Mouse (Mus musculus): Measurements from ENCODE around the gene Antxr1. TPM values are rescaled to one million over a fixed set of nuclear protein-coding genes. Genes with fewer than 3 reads are reported as not detected.

The Antxr1 gene
- total and polyA plus RNA-seq, 3 experiments = 0.16 to 0.23 (median 0.21) TPM

DNA sequence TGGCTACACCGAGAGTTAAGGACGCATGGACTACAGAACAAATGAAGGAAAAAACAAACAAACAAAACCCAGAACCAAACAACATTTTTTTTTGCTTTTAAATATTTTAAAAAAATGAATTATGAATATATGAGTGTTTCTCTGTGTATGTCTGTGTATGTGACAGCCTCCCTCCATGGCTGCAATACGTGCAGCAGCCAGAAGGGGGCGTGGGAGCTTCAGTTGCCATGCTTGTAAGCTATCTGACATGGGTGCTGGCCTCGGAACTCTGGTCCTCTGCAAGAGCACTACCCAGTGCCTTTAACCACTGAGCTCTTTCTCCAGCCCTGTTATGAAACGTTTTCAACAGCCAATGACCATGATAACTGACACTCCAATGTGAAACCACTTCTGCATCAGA lies 215.0 kb downstream of the Antxr1 start:
- Histone ChIP-seq H3K27me3 (replicated peaks) (no peaks in the 10 kb centered on the region), H3K4me2 (ENCODE audit: insufficient read depth, low read depth, poor library complexity, severe bottlenecking) (no peak overlapping the region), H3K9ac (ENCODE audit: insufficient read depth, low read depth) (no peak overlapping the region), H3K4me3 (replicated peaks in 1 of 3; ENCODE audit: low read depth in 2 of 3, low read length in 2 of 3, poor library complexity in 1 of 3) (no peak overlapping the region), H3K4me1 (ENCODE audit: control insufficient read depth in 1 of 2, insufficient read depth in 2 of 2) (peaks cover 12 to 16% of the 10 kb centered on the region in 2 experiments), H3K27ac (ENCODE audit: insufficient read depth, low read depth) (no peak overlapping the region), H3K79me2 (replicated peaks; ENCODE audit: control insufficient read depth, extremely low read depth, insufficient read depth, poor library complexity, severe bottlenecking) (no peaks in the 10 kb centered on the region), H3K36me3 (replicated peaks in 1 of 2; ENCODE audit: control insufficient read depth in 1 of 2, insufficient read depth in 1 of 2, low read length in 1 of 2) (no peaks in the 10 kb centered on the region), H3K9me3 (replicated peaks; ENCODE audit: low read length) (peaks cover 3% of the 10 kb centered on the region)
- TF ChIP-seq E2F4 (IDR thresholded peaks at IDR 0.05; ENCODE audit: insufficient replicate concordance, low read depth, low read length) = no peak
- TF ChIP-seq NRF1 (IDR thresholded peaks at IDR 0.05; ENCODE audit: low read depth, low read length) = no peak
- TF ChIP-seq PAX5 (IDR thresholded peaks at IDR 0.05; ENCODE audit: low read length) = no peak
- peak; percentile 20 for TF ChIP-seq RAD21 (IDR thresholded peaks at IDR 0.05; ENCODE audit: low read depth, low read length)
- peak; percentile 37 for TF ChIP-seq SMC3 (IDR thresholded peaks at IDR 0.05; ENCODE audit: low read depth, low read length)
- peak; percentile 16 to 52; a peak in 2 of 4 replicates for TF ChIP-seq CTCF (conservative IDR thresholded peaks at IDR 0.05 in 1 of 2, IDR thresholded peaks at IDR 0.05 in 1 of 2; ENCODE audit: low read depth in 2 of 2, low read length in 2 of 2)
- in situ Hi-C loops (cut with MboI; ENCODE audit: low pct_ligation_motif_present, low pct_unique_long_range_greater_than_20kb, low sequenced_read_pairs) = no loop called here
- DNase-seq (ENCODE audit: extremely low read depth) = no peak
- dilution Hi-C loops (cut with MboI; ENCODE audit: extremely low pct_ligation_motif_present, extremely low pct_unique_long_range_greater_than_20kb, low sequenced_read_pairs) = no loop called here

DNA sequence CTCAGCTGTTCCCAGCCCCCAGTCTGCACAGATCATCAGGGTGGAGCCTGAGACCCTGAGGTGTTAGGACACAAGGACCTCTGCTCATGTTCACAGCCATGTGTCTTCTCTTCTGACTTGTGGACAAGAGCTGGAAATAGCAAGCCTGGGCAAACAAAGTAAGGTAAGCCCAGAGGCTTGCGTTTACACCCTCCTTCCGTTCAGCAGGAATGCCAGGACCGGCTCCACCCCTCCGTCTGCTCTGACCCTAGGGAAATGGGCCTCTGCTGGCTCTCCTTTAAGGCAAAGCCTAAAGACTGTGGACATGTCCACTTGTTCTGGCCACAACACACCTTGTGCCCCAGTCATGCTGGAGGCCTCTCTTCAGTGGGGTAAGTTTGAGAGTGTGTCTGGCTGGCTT lies 215.6 kb downstream of the Antxr1 start:
- peak overlapping the region; percentile 82 for H3K27ac ChIP-seq (ENCODE audit: insufficient read depth, low read depth)
- no peak for DNase-seq (ENCODE audit: extremely low read depth)
- H3K4me2 ChIP-seq (ENCODE audit: insufficient read depth, low read depth, poor library complexity, severe bottlenecking) = peak overlapping the region; percentile 8; the same call in 1 of the 2 replicates
- H3K4me1 ChIP-seq (ENCODE audit: control insufficient read depth in 1 of 2, insufficient read depth in 2 of 2) = peaks cover 15 to 17% of the 10 kb centered on the region in 2 experiments
- in situ Hi-C loops (cut with MboI; ENCODE audit: low pct_ligation_motif_present, low pct_unique_long_range_greater_than_20kb, low sequenced_read_pairs) (no loop called here), dilution Hi-C loops (cut with MboI; ENCODE audit: extremely low pct_ligation_motif_present, extremely low pct_unique_long_range_greater_than_20kb, low sequenced_read_pairs) (no loop called here)
- no peaks in the 10 kb centered on the region for H3K36me3 ChIP-seq (replicated peaks in 1 of 2; ENCODE audit: control insufficient read depth in 1 of 2, insufficient read depth in 1 of 2, low read length in 1 of 2)
- H3K9me3 ChIP-seq (replicated peaks; ENCODE audit: low read length) = peaks cover 3% of the 10 kb centered on the region
- no peaks in the 10 kb centered on the region for H3K27me3 ChIP-seq (replicated peaks)
- H3K79me2 ChIP-seq (replicated peaks; ENCODE audit: control insufficient read depth, extremely low read depth, insufficient read depth, poor library complexity, severe bottlenecking) = no peaks in the 10 kb centered on the region
- H3K9ac ChIP-seq (ENCODE audit: insufficient read depth, low read depth) = no peak overlapping the region
- no peak for TF ChIP-seq RCOR1 (conservative IDR thresholded peaks at IDR 0.05; ENCODE audit: low read depth, low read length)
- TF ChIP-seq ETS1 (conservative IDR thresholded peaks at IDR 0.05; ENCODE audit: low read depth, low read length) = no peak
- peak overlapping the region in 1 of 3 experiments; percentile 2 for H3K4me3 ChIP-seq (replicated peaks in 1 of 3; ENCODE audit: low read depth in 2 of 3, low read length in 2 of 3, poor library complexity in 1 of 3)

DNA sequence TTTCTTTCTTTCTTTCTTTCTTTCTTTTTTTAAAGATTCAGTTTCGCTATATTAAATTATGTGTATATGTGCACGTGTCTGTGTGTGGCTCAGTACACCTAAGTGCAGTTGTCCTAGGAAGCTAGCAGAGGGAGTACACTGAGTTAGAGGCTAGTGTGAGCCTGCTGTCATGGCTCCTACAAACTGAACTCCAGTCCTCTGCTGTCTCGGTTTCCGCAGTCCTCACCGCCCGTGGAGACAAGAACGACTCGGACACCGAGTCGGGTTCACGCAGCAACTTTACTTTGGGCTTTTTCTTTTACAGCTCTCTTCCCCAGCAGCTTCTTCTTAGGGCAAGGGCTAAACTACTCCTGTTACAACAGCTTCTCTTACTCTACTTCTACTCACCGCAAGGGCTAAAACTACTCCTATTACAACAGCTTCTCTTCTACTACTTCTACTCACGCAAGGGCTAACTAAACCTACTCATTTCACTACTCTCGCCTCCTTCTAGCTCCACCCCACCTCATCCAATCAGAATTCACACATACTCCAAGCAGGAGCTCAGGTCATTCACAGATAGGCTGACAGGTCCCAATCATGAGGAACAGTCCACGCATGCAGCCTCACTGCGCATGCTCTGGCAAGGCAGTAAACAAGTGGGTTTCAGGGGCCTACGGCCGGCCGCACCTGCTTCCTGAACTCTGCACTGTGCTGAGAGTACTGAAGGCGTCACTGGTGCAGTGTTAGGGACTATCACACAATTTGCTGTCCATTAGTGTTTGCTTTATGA lies 216.4 kb downstream of the Antxr1 start:
- H3K4me1 ChIP-seq (ENCODE audit: control insufficient read depth in 1 of 2, insufficient read depth in 2 of 2) = peaks cover 17 to 18% of the 10 kb centered on the region in 2 experiments
- in situ Hi-C loops (cut with MboI; ENCODE audit: low pct_ligation_motif_present, low pct_unique_long_range_greater_than_20kb, low sequenced_read_pairs) = no loop called here
- TF ChIP-seq E2F4 (IDR thresholded peaks at IDR 0.05; ENCODE audit: insufficient replicate concordance, low read depth, low read length) (no peak), PAX5 (IDR thresholded peaks at IDR 0.05; ENCODE audit: low read length) (no peak), CTCF (conservative IDR thresholded peaks at IDR 0.05 in 1 of 2, IDR thresholded peaks at IDR 0.05 in 1 of 2; ENCODE audit: low read depth in 2 of 2, low read length in 2 of 2) (no peak), SMC3 (IDR thresholded peaks at IDR 0.05; ENCODE audit: low read depth, low read length) (no peak), TCF12 (IDR thresholded peaks at IDR 0.05; ENCODE audit: low read depth, low read length) (peak; percentile 62; the same call in 1 of the 2 replicates), ZNF384 (IDR thresholded peaks at IDR 0.05; ENCODE audit: low read depth, low read length) (no peak), USF2 (conservative IDR thresholded peaks at IDR 0.05; ENCODE audit: low read depth, low read length) (no peak), MAX (IDR thresholded peaks at IDR 0.05; ENCODE audit: low read length) (peak; percentile 53), CHD2 (IDR thresholded peaks at IDR 0.05; ENCODE audit: low read length) (0 out of 2 replicates have a peak, but pooled peaks have one; percentile 27), MXI1 (IDR thresholded peaks at IDR 0.05; ENCODE audit: low read depth, low read length) (peak; percentile 34; the same call in 1 of the 2 replicates), UBTF (IDR thresholded peaks at IDR 0.05; ENCODE audit: low read depth, low read length) (no peak), TBP (conservative IDR thresholded peaks at IDR 0.05; ENCODE audit: low read depth, low read length) (no peak; the same call in 1 of the 2 replicates), RAD21 (IDR thresholded peaks at IDR 0.05; ENCODE audit: low read depth, low read length) (no peak; the same call in 1 of the 2 replicates), ZMIZ1 (IDR thresholded peaks at IDR 0.05; ENCODE audit: low read depth, low read length) (no peak), JUND (conservative IDR thresholded peaks at IDR 0.05; ENCODE audit: low read depth, low read length) (peak; percentile 63; the same call in 1 of the 2 replicates), NELFE (IDR thresholded peaks at IDR 0.05; ENCODE audit: low read depth, low read length) (peak; percentile 43; the same call in 1 of the 2 replicates), ETS1 (conservative IDR thresholded peaks at IDR 0.05; ENCODE audit: low read depth, low read length) (no peak), ELF1 (IDR thresholded peaks at IDR 0.05; ENCODE audit: low read depth, low read length) (peak; percentile 76), NRF1 (IDR thresholded peaks at IDR 0.05; ENCODE audit: low read depth, low read length) (peak; percentile 95), USF1 (IDR thresholded peaks at IDR 0.05; ENCODE audit: low read depth, low read length) (no peak), GABPA (IDR thresholded peaks at IDR 0.05; ENCODE audit: insufficient replicate concordance, low read depth, low read length) (no peak)

More for the DNA sequence above, 216.4 kb downstream of the Antxr1 start:
- DNase-seq (ENCODE audit: extremely low read depth) = peak; percentile 67
- dilution Hi-C loops (cut with MboI; ENCODE audit: extremely low pct_ligation_motif_present, extremely low pct_unique_long_range_greater_than_20kb, low sequenced_read_pairs) = no loop called here
- H3K9me3 ChIP-seq (replicated peaks; ENCODE audit: low read length) = peaks cover 3% of the 10 kb centered on the region
- peak overlapping the region; percentile 52 for H3K9ac ChIP-seq (ENCODE audit: insufficient read depth, low read depth)
- H3K4me3 ChIP-seq (replicated peaks in 1 of 3; ENCODE audit: low read depth in 2 of 3, low read length in 2 of 3, poor library complexity in 1 of 3) = peak overlapping the region in 1 of 3 experiments; percentile 23
- H3K4me2 ChIP-seq (ENCODE audit: insufficient read depth, low read depth, poor library complexity, severe bottlenecking) = peak overlapping the region; percentile 52
- H3K27me3 ChIP-seq (replicated peaks) = no peaks in the 10 kb centered on the region
- H3K27ac ChIP-seq (ENCODE audit: insufficient read depth, low read depth) = peak overlapping the region; percentile 82
- no peaks in the 10 kb centered on the region for H3K36me3 ChIP-seq (replicated peaks in 1 of 2; ENCODE audit: control insufficient read depth in 1 of 2, insufficient read depth in 1 of 2, low read length in 1 of 2)
- no peaks in the 10 kb centered on the region for H3K79me2 ChIP-seq (replicated peaks; ENCODE audit: control insufficient read depth, extremely low read depth, insufficient read depth, poor library complexity, severe bottlenecking)
